19 mouse cellular contexts compared by ENCODE assay signal in genomic region chr3:153529174-153529573, GRCm38 (mm10).
"Had no signal": no experiment of that assay in that cellular context is flagged by ENCODE, and none has a peak within 500 bp of the region (broad histone marks: within the 10 kb centered on the region; RNA-seq: fewer than 3 reads in every experiment).

No protein-coding gene starts in this region.

- H3K27ac ChIP-seq: midbrain, embryonic 10.5 days; midbrain, embryonic 12.5 days; neural tube, embryonic 13.5 days; neural tube, embryonic 15.5 days had no signal

- ATAC-seq: midbrain, embryonic 16.5 days had no signal

- H3K4me3 ChIP-seq: midbrain, embryonic 10.5 days; midbrain, embryonic 12.5 days; myocyte; neural tube, embryonic 13.5 days; neural tube, embryonic 15.5 days had no signal

- DNase-seq: lung, adult 18-20 months; lung, embryonic 14.5 days; lung, postnatal 10 days; lung, postnatal 4 days; midbrain, embryonic 14.5 days; retina, postnatal 1 day; right cerebral cortex, adult 18-20 months; right cerebral cortex, postnatal 25 days; right cerebral cortex, postnatal 4 days; spleen, adult 18-20 months; thymus, adult 18-20 months; thymus, postnatal 14 days; thymus, postnatal 36 days had no signal

- H3K4me1 ChIP-seq: midbrain, embryonic 10.5 days; midbrain, embryonic 12.5 days had no signal

- H3K4me2 ChIP-seq: lung, embryonic 14.5 days; midbrain, embryonic 12.5 days; neural tube, embryonic 13.5 days; neural tube, embryonic 15.5 days had no signal

- H3K9ac ChIP-seq: lung, embryonic 14.5 days; midbrain, embryonic 12.5 days; neural tube, embryonic 13.5 days; neural tube, embryonic 15.5 days had no signal

- H3K36me3 ChIP-seq: midbrain, embryonic 10.5 days; midbrain, embryonic 12.5 days; neural tube, embryonic 13.5 days; neural tube, embryonic 15.5 days had no signal

- H3K9me3 ChIP-seq: midbrain, embryonic 10.5 days; midbrain, embryonic 12.5 days; neural tube, embryonic 13.5 days; neural tube, embryonic 15.5 days had no signal

- H3K27me3 ChIP-seq: midbrain, embryonic 12.5 days; neural tube, embryonic 13.5 days; neural tube, embryonic 15.5 days had no signal
